Mouse (Mus musculus) heart, embryonic 14.5 days (tissue): ENCODE data around the gene Cd164l2. TPM values are rescaled to one million over a fixed set of nuclear protein-coding genes. Genes with fewer than 3 reads are reported as not detected.

ENCODE experiments used
- ATAC-seq: fragments of 200-750 bp; cut with Nextera tagmentation; 2 replicates; pipeline ENCODE4 v1.8.0; 2017; ENCODE audit warnings: low read depth, moderate TSS enrichment; ENCODE audit not compliant: insufficient number of reproducible peaks, insufficient read depth, low FRiP score
- H3K27ac ChIP-seq, 2 experiments: fragments of 200-500 bp in 1 of 2; fragments of 300-500 bp in 1 of 2; sonication (generic) in 1 of 2; replicated peaks in 1 of 2; 2 replicates each; pipeline ENCODE4 v1.5.1; 2012 to 2014; ENCODE audit warnings: low read depth in 2 of 2, low read length in 2 of 2, control low read depth in 1 of 2, mild to moderate bottlenecking in 1 of 2, mixed read lengths in 1 of 2; ENCODE audit not compliant: control insufficient read depth in 1 of 2, insufficient read depth in 1 of 2
- H3K27me3 ChIP-seq: fragments of 300-500 bp; sonication (generic); 2 replicates; pipeline ENCODE4 v1.6.1; 2014; ENCODE audit warnings: mild to moderate bottlenecking, low read length, control low read depth; ENCODE audit not compliant: control insufficient read depth, insufficient read depth
- H3K36me3 ChIP-seq: fragments of 300-500 bp; sonication (generic); 2 replicates; pipeline ENCODE4 v1.6.1; 2014; ENCODE audit warnings: mild to moderate bottlenecking, control low read depth, low read length, mixed read lengths; ENCODE audit not compliant: control insufficient read depth, insufficient read depth
- H3K4me1 ChIP-seq, 2 experiments: fragments of 200-500 bp in 1 of 2; fragments of 300-500 bp in 1 of 2; sonication (generic) in 1 of 2; 2 replicates each; pipeline ENCODE4 v1.6.1; 2012 to 2014; ENCODE audit warnings: low read length in 2 of 2, control low read depth in 1 of 2, mixed read lengths in 1 of 2; ENCODE audit not compliant: control insufficient read depth in 2 of 2, insufficient read depth in 2 of 2
- H3K4me2 ChIP-seq: fragments of 300-500 bp; sonication (generic); 2 replicates; pipeline ENCODE4 v1.6.1; 2014; ENCODE audit warnings: mild to moderate bottlenecking, low read length
- H3K4me3 ChIP-seq, 2 experiments: fragments of 200-500 bp in 1 of 2; fragments of 300-500 bp in 1 of 2; sonication (generic) in 1 of 2; 2 replicates each; pipeline ENCODE4 v1.5.1; 2012 to 2014; ENCODE audit warnings: low read length in 2 of 2, mild to moderate bottlenecking in 2 of 2, control low read depth in 1 of 2, low read depth in 1 of 2, moderate library complexity in 1 of 2; ENCODE audit not compliant: control insufficient read depth in 1 of 2, insufficient read depth in 1 of 2
- H3K9ac ChIP-seq: fragments of 300-500 bp; sonication (generic); 2 replicates; pipeline ENCODE4 v1.6.1; 2014; ENCODE audit warnings: mild to moderate bottlenecking, low read length
- H3K9me3 ChIP-seq: fragments of 300-500 bp; sonication (generic); 2 replicates; pipeline ENCODE4 v1.6.1; 2016; ENCODE audit warnings: low read length, control low read depth; ENCODE audit not compliant: control insufficient read depth
- WGBS: fragments of 180-500 bp; shearing (Covaris S2); extraction: QIAGEN DNeasy Blood & Tissue Kit; methylation state at CpG from one replicate; pipeline ENCODE4 v1.1.7; 2014; 5-methylcytosine and 5-hydroxymethylcytosine counted together
- polyA plus RNA-seq: library from polyadenylated mRNA; unstranded; fragments of >200 nt; fragmentation: Nextera tagmentation; extraction: Ambion mirVana; gene quantifications from 2 replicates; pipeline ENCODE4 v1.2.1, GENCODE M21; 2014

Cd164l2 gene
- polyA plus RNA-seq, 1 experiment from 2014 or later: 0.82 TPM

DNA sequence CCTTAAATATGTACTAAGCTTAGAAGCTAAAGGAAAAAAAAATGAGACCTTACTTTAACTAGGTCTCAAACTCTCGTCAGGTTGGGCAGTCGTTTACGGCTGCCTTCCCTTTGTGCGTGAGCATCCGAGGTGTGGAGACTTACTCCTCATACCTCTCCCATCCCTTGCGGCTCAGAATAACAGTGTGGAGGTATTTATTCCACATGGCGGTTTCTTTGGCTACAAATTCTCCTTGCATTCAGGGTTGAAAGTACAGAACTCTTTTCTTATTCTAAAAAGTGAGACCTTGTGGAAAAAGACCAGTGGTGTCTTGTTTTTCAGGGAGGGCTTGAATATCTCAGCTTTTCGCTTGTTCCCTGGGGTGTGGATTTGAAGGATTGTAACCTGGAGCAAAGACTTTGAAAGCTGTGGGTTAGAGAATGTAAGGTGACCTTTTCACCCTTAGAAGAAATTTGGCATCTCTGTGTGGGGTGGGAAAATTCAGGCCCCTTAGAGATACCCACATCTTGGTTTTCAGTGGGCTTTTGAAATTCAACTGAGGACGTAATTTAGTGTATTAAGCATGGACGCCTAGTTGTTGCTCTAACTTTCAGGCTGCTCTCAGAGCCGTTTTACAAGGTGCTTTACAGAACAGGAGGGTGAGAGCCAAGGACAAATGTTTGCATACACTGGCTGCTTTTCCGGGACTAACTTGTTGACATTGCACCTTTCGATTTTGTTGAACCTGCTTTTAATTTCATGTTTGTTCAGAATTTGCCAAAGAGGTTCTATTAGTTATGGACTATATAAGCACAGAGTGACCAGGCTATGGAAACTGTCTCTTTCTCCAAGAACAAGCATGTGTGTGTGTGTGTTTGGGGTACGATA is 27.7 kb upstream of the Cd164l2 start:
- Histone ChIP-seq H3K36me3 (peaks cover 61% of the 10 kb centered on the region), H3K4me3 (no peak overlapping the region), H3K9me3 (no peaks in the 10 kb centered on the region), H3K27me3 (no peaks in the 10 kb centered on the region), H3K9ac (peak overlapping the region; percentile 44), H3K4me1 (peaks cover 25 to 40% of the 10 kb centered on the region in 2 experiments), H3K27ac (peak overlapping the region; percentile 71 to 78), H3K4me2 (no peak overlapping the region)
- ATAC-seq: no peak
- WGBS: 59% methylated on average over 14 of the region's 14 CpGs

- Histone ChIP-seq H3K36me3 (peaks cover 63% of the 10 kb centered on the region), H3K4me2 (no peak overlapping the region), H3K27ac (peak overlapping the region; percentile 71 to 78), H3K4me3 (no peak overlapping the region), H3K9ac (peak overlapping the region; percentile 44), H3K27me3 (no peaks in the 10 kb centered on the region), H3K9me3 (no peaks in the 10 kb centered on the region), H3K4me1 (peaks cover 25 to 40% of the 10 kb centered on the region in 2 experiments)
- ATAC-seq: peak; percentile 52; the same call in 1 of the 2 replicates
- WGBS: 33% methylated on average over 15 of the region's 15 CpGs
Observed at GRCm38 (mm10) chr4:133184898-133185665, 26.8 kb upstream of the Cd164l2 start.

- H3K4me3 ChIP-seq: no peak overlapping the region
- H3K9me3 ChIP-seq: no peaks in the 10 kb centered on the region
- H3K27me3 ChIP-seq: no peaks in the 10 kb centered on the region
- 0 out of 2 replicates have a peak overlapping the region, but pooled peaks have one; percentile 1 for H3K4me2 ChIP-seq
- H3K4me1 ChIP-seq: peaks cover 25 to 40% of the 10 kb centered on the region in 2 experiments
- peak overlapping the region; percentile 2; the same call in 1 of the 2 replicates for H3K9ac ChIP-seq
- H3K27ac ChIP-seq: peak overlapping the region; percentile 71 to 78
- no peak for ATAC-seq
- H3K36me3 ChIP-seq: peaks cover 67% of the 10 kb centered on the region
- 67% methylated on average over 8 of the region's 8 CpGs for WGBS
Observed at GRCm38 (mm10) chr4:133185893-133186292, 26.0 kb upstream of the Cd164l2 start.

- Histone ChIP-seq H3K9ac (no peak overlapping the region), H3K27me3 (no peaks in the 10 kb centered on the region), H3K9me3 (no peaks in the 10 kb centered on the region), H3K36me3 (peaks cover 70% of the 10 kb centered on the region), H3K4me2 (no peak overlapping the region), H3K4me1 (peaks cover 25 to 40% of the 10 kb centered on the region in 2 experiments), H3K4me3 (no peak overlapping the region), H3K27ac (no peak overlapping the region)
- 95% methylated on average over 5 of the region's 5 CpGs for WGBS
- no peak for ATAC-seq
Observed at GRCm38 (mm10) chr4:133186856-133187255, 25.1 kb upstream of the Cd164l2 start.

GRCm38 (mm10) chr4:133189396-133189795 is 22.5 kb upstream of the Cd164l2 start:
- no peak overlapping the region for H3K9ac ChIP-seq
- no peak overlapping the region for H3K27ac ChIP-seq
- no peak for ATAC-seq
- no peak overlapping the region for H3K4me3 ChIP-seq
- peaks cover 15 to 18% of the 10 kb centered on the region in 2 experiments for H3K4me1 ChIP-seq
- 70% methylated on average over 10 of the region's 10 CpGs for WGBS
- H3K27me3 ChIP-seq: no peaks in the 10 kb centered on the region
- no peak overlapping the region for H3K4me2 ChIP-seq
- peaks cover 91% of the 10 kb centered on the region for H3K36me3 ChIP-seq
- no peaks in the 10 kb centered on the region for H3K9me3 ChIP-seq

DNA sequence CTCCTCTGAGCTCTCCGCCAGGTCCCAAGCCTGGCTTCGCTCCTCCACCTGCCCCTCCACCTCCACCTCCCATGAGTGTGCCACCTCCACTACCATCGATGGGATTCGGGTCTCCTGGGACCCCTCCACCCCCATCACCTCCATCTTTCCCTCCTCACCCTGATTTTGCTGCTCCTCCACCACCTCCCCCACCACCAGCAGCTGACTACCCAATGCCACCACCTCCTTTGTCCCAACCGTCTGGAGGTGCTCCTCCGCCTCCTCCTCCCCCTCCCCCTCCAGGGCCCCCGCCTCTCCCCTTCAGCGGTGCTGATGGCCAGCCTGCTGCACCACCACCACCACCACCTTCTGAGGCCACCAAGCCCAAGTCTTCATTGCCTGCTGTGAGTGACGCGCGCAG is 17.4 kb upstream of the Cd164l2 start:
- Histone ChIP-seq H3K4me1 (peaks cover 28 to 34% of the 10 kb centered on the region in 2 experiments), H3K4me3 (no peak overlapping the region), H3K9ac (no peak overlapping the region), H3K4me2 (no peak overlapping the region), H3K27ac (no peak overlapping the region), H3K36me3 (peaks cover 82% of the 10 kb centered on the region), H3K9me3 (no peaks in the 10 kb centered on the region), H3K27me3 (no peaks in the 10 kb centered on the region)
- ATAC-seq: no peak
- WGBS: 77% methylated on average over 11 of the region's 11 CpGs

DNA sequence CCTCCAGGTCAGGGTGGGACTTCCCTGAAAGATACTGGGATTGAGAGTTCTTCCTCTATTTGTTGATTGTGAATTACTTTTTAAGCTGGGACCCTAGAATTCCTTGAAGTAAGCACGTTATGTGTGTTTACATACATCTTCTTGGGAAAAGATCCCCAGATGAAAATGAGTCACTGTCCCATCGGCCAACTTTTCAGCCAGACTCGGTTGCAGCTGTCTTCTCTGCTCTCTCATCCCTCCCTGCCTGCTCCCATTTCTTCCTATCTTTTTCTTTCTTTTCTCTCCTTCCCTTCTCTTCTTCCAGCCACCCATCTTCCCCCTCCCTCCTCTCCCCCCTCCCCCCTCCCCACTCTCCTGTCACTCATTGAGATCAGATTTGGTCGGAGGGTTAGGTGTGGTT is 16.9 kb upstream of the Cd164l2 start:
- Histone ChIP-seq H3K4me1 (peaks cover 32 to 40% of the 10 kb centered on the region in 2 experiments), H3K27ac (no peak overlapping the region), H3K4me2 (no peak overlapping the region), H3K9ac (no peak overlapping the region), H3K4me3 (no peak overlapping the region), H3K36me3 (peaks cover 77% of the 10 kb centered on the region), H3K27me3 (no peaks in the 10 kb centered on the region), H3K9me3 (no peaks in the 10 kb centered on the region)
- WGBS: 60% methylated on average over 4 of the region's 4 CpGs
- ATAC-seq: no peak
